Mouse (Mus musculus) forebrain, embryonic 16.5 days (tissue): ENCODE data around the gene Fbln5. TPM values are rescaled to one million over a fixed set of nuclear protein-coding genes. Genes with fewer than 3 reads are reported as not detected.

ENCODE experiments used
- ATAC-seq: fragments of 200-750 bp; cut with Nextera tagmentation; 2 replicates; pipeline ENCODE4 v1.8.0; 2017; ENCODE audit warnings: mild to moderate bottlenecking, moderate library complexity
- H3K27ac ChIP-seq: fragments of 300-500 bp; sonication (generic); 2 replicates; pipeline ENCODE4 v1.5.1; 2014; ENCODE audit warnings: low read length, control low read depth
- H3K27me3 ChIP-seq: fragments of 300-500 bp; sonication (generic); replicated peaks from 2 replicates; pipeline ENCODE4 v1.6.1; 2014; ENCODE audit warnings: low read length; ENCODE audit not compliant: control insufficient read depth, insufficient read depth
- H3K36me3 ChIP-seq: fragments of 300-500 bp; sonication (generic); 2 replicates; pipeline ENCODE4 v1.6.1; 2014; ENCODE audit not compliant: control insufficient read depth, insufficient read depth
- H3K4me1 ChIP-seq: fragments of 300-500 bp; sonication (generic); replicated peaks from 2 replicates; pipeline ENCODE4 v1.6.1; 2014; ENCODE audit warnings: low read length; ENCODE audit not compliant: control insufficient read depth, insufficient read depth
- H3K4me2 ChIP-seq: fragments of 300-500 bp; sonication (generic); 2 replicates; pipeline ENCODE4 v1.6.1; 2014; ENCODE audit warnings: mild to moderate bottlenecking, low read length, control low read depth
- H3K4me3 ChIP-seq: fragments of 300-500 bp; sonication (generic); replicated peaks from 2 replicates; pipeline ENCODE4 v1.5.1; 2014; ENCODE audit warnings: mild to moderate bottlenecking, low read length, control low read depth
- H3K9ac ChIP-seq: fragments of 300-500 bp; sonication (generic); replicated peaks from 2 replicates; pipeline ENCODE4 v1.6.1; 2014; ENCODE audit warnings: low read depth, low read length, control low read depth
- H3K9me3 ChIP-seq: fragments of 300-500 bp; sonication (generic); 2 replicates; pipeline ENCODE4 v1.6.1; 2016; ENCODE audit warnings: low read length; ENCODE audit not compliant: control insufficient read depth
- WGBS: fragments of 180-500 bp; shearing (Covaris S2); extraction: QIAGEN DNeasy Blood & Tissue Kit; methylation state at CpG from one replicate; pipeline ENCODE4 v1.1.7; 2014; 5-methylcytosine and 5-hydroxymethylcytosine counted together
- polyA plus RNA-seq: library from polyadenylated mRNA; unstranded; fragments of >200 nt; fragmentation: Nextera tagmentation; extraction: Ambion mirVana; gene quantifications from 2 replicates; pipeline ENCODE4 v1.2.1, GENCODE M21; 2015

Fbln5 gene
- polyA plus RNA-seq, 1 experiment from 2014 or later, result 7.9 TPM

GRCm38 (mm10) chr12:101772962-101773361 is 45.9 kb downstream of the Fbln5 start:
- H3K4me2 ChIP-seq, result no peak overlapping the region
- no peak overlapping the region for H3K9ac ChIP-seq
- no peaks in the 10 kb centered on the region for H3K4me1 ChIP-seq
- no peaks in the 10 kb centered on the region for H3K9me3 ChIP-seq
- WGBS, result 71% methylated on average over 3 of the region's 3 CpGs
- no peaks in the 10 kb centered on the region for H3K27me3 ChIP-seq
- no peak overlapping the region for H3K27ac ChIP-seq
- ATAC-seq, result no peak
- H3K4me3 ChIP-seq, result no peak overlapping the region
- no peaks in the 10 kb centered on the region for H3K36me3 ChIP-seq

- no peak overlapping the region for H3K27ac ChIP-seq
- no peaks in the 10 kb centered on the region for H3K27me3 ChIP-seq
- 88% methylated on average over 5 of the region's 5 CpGs for WGBS
- H3K9me3 ChIP-seq, result no peaks in the 10 kb centered on the region
- no peak overlapping the region for H3K9ac ChIP-seq
- H3K4me2 ChIP-seq, result no peak overlapping the region
- H3K4me3 ChIP-seq, result no peak overlapping the region
- no peaks in the 10 kb centered on the region for H3K36me3 ChIP-seq
- ATAC-seq, result no peak
- 0 out of 2 replicates have a peak, but pooled peaks cover 2% of the 10 kb centered on the region for H3K4me1 ChIP-seq
Measured at GRCm38 (mm10) chr12:101770283-101771015, 48.4 kb downstream of the Fbln5 start.

- no peak overlapping the region for H3K27ac ChIP-seq
- ATAC-seq, result peak; percentile 43; the same call in 1 of the 2 replicates
- WGBS, result 59% methylated on average over 9 of the region's 9 CpGs
- no peak overlapping the region for H3K4me2 ChIP-seq
- no peaks in the 10 kb centered on the region for H3K9me3 ChIP-seq
- H3K9ac ChIP-seq, result no peak overlapping the region
- no peaks in the 10 kb centered on the region for H3K36me3 ChIP-seq
- H3K27me3 ChIP-seq, result no peaks in the 10 kb centered on the region
- 0 out of 2 replicates have a peak, but pooled peaks cover 2% of the 10 kb centered on the region for H3K4me1 ChIP-seq
- H3K4me3 ChIP-seq, result no peak overlapping the region
Measured at GRCm38 (mm10) chr12:101767306-101768053, 51.4 kb downstream of the Fbln5 start.

- Histone ChIP-seq H3K4me3 (no peak overlapping the region), H3K9me3 (no peaks in the 10 kb centered on the region), H3K27ac (no peak overlapping the region; the same call in 1 of the 2 replicates), H3K9ac (no peak overlapping the region), H3K4me1 (0 out of 2 replicates have a peak, but pooled peaks cover 2% of the 10 kb centered on the region), H3K36me3 (no peaks in the 10 kb centered on the region), H3K27me3 (no peaks in the 10 kb centered on the region), H3K4me2 (no peak overlapping the region)
- ATAC-seq, result peak; percentile 77
- 31% methylated on average over 3 of the region's 3 CpGs for WGBS
Measured at GRCm38 (mm10) chr12:101766228-101766852, 52.5 kb downstream of the Fbln5 start.

- 92% methylated on average over 5 of the region's 5 CpGs for WGBS
- H3K36me3 ChIP-seq, result no peaks in the 10 kb centered on the region
Measured at GRCm38 (mm10) chr12:101764870-101765269, 54.0 kb downstream of the Fbln5 start.

GRCm38 (mm10) chr12:101763065-101763464 is 55.8 kb downstream of the Fbln5 start:
- ATAC-seq, result no peak
- no peak overlapping the region for H3K4me3 ChIP-seq

More at GRCm38 (mm10) chr12:101764870-101765269, 54.0 kb downstream of the Fbln5 start:
- no peaks in the 10 kb centered on the region for H3K9me3 ChIP-seq
- H3K4me2 ChIP-seq, result no peak overlapping the region
- no peak overlapping the region for H3K9ac ChIP-seq
- H3K4me1 ChIP-seq, result 0 out of 2 replicates have a peak, but pooled peaks cover 2% of the 10 kb centered on the region
- H3K27ac ChIP-seq, result no peak overlapping the region
- no peak overlapping the region for H3K4me3 ChIP-seq
- no peak for ATAC-seq
- no peaks in the 10 kb centered on the region for H3K27me3 ChIP-seq

GRCm38 (mm10) chr12:101762054-101762453 is 56.8 kb downstream of the Fbln5 start:
- no peaks in the 10 kb centered on the region for H3K9me3 ChIP-seq
- no peaks in the 10 kb centered on the region for H3K27me3 ChIP-seq
- H3K27ac ChIP-seq, result no peak overlapping the region
- H3K9ac ChIP-seq, result no peak overlapping the region
- WGBS, result 88% methylated on average over 5 of the region's 5 CpGs
- 0 out of 2 replicates have a peak, but pooled peaks cover 2% of the 10 kb centered on the region for H3K4me1 ChIP-seq
- H3K36me3 ChIP-seq, result no peaks in the 10 kb centered on the region
- no peak overlapping the region for H3K4me2 ChIP-seq
- ATAC-seq, result no peak
- H3K4me3 ChIP-seq, result no peak overlapping the region

More at GRCm38 (mm10) chr12:101763065-101763464, 55.8 kb downstream of the Fbln5 start:
- Histone ChIP-seq H3K4me2 (no peak overlapping the region), H3K4me1 (0 out of 2 replicates have a peak, but pooled peaks cover 2% of the 10 kb centered on the region), H3K27me3 (no peaks in the 10 kb centered on the region), H3K9me3 (no peaks in the 10 kb centered on the region), H3K27ac (no peak overlapping the region), H3K9ac (no peak overlapping the region), H3K36me3 (no peaks in the 10 kb centered on the region)
- 77% methylated on average over 3 of the region's 3 CpGs for WGBS

GRCm38 (mm10) chr12:101759440-101760045 is 59.3 kb downstream of the Fbln5 start:
- ATAC-seq, result no peak
- 69% methylated on average over 6 of the region's 6 CpGs for WGBS

GRCm38 (mm10) chr12:101758698-101759097 is 60.2 kb downstream of the Fbln5 start:
- ATAC-seq, result no peak

More at GRCm38 (mm10) chr12:101759440-101760045, 59.3 kb downstream of the Fbln5 start:
- no peaks in the 10 kb centered on the region for H3K36me3 ChIP-seq
- H3K27ac ChIP-seq, result no peak overlapping the region
- H3K9me3 ChIP-seq, result no peaks in the 10 kb centered on the region
- no peaks in the 10 kb centered on the region for H3K27me3 ChIP-seq
- no peaks in the 10 kb centered on the region for H3K4me1 ChIP-seq
- H3K4me2 ChIP-seq, result no peak overlapping the region
- H3K9ac ChIP-seq, result no peak overlapping the region
- H3K4me3 ChIP-seq, result no peak overlapping the region

More at GRCm38 (mm10) chr12:101758698-101759097, 60.2 kb downstream of the Fbln5 start:
- H3K27ac ChIP-seq, result no peak overlapping the region
- H3K4me3 ChIP-seq, result no peak overlapping the region
- H3K27me3 ChIP-seq, result no peaks in the 10 kb centered on the region
- H3K4me2 ChIP-seq, result no peak overlapping the region
- H3K9ac ChIP-seq, result no peak overlapping the region
- no peaks in the 10 kb centered on the region for H3K4me1 ChIP-seq
- no peaks in the 10 kb centered on the region for H3K9me3 ChIP-seq
- H3K36me3 ChIP-seq, result no peaks in the 10 kb centered on the region
